Mouse (Mus musculus): Measurements from ENCODE around the gene Npdc1. TPM values are rescaled to one million over a fixed set of nuclear protein-coding genes. Genes with fewer than 3 reads are reported as not detected.
A peak's percentile ranks its signal among the peaks of the same experiment; 100 is the strongest.

Npdc1 gene
- polyA plus RNA-seq, 1 experiment from 2014 or later, result 43.9 TPM

DNA sequence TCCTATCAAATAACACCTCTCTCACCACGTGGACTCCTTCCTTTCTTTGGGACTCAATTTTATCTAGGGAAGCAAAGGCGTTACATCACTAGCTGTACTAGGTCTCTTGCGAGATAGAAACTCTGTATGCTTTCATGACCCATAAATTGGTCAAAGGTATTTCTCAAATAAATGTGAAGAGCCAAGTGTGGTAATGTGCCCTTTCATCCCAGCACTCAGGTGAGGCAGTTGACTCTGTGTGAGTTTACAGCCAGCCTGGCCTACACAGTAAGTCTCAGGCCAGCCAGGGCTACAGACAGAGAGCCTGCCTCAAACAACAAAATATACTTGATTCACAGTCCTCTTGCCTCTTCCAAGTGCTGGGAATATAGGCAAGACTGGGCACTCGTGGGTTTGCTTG, 39.3 kb upstream of the Npdc1 start:
- no peak for DNase-seq (ENCODE audit: low spot score)
- H3K9ac ChIP-seq (ENCODE audit: low read depth, low read length), result no peak overlapping the region
- peaks cover 15% of the 10 kb centered on the region for H3K4me1 ChIP-seq (replicated peaks; ENCODE audit: insufficient read depth, low read length)

DNA sequence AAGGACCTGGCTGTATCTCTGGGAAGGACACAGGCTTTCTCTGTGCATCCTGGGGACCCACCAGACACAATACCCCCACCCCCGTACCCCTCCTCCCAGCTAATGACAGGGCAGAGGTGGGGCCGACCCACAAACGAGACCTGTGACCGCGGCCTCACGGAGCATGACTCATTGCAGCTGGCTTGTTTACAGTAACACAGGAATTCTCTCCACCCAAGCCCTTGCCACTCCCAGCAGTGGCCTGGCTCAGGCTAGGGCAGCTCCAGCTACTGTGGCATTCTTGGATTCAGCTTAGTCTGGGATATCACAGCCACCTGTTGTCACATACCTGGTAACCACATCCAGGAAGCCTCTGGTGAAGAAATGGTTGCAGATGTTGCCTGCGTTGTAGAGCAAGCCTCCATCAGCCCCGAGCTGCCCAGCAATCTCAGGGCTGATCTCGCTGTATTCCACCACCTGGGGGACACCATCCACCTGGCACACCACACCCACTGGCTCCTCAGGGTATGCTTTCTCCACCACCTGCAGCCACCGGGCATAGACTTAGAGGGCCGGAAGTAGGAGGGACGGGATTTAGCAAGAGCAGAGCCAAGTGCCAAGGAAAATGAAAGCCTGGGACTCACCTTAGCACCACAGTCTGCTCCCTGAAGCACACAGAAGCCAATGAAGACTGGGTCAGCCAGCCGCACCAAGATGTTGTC, 35.5 kb upstream of the Npdc1 start:
- Histone ChIP-seq H3K9ac (ENCODE audit: low read depth, low read length) (no peak overlapping the region), H3K9me3 (replicated peaks; ENCODE audit: low read length) (no peaks in the 10 kb centered on the region), H3K4me1 (replicated peaks; ENCODE audit: insufficient read depth, low read length) (peaks cover 6% of the 10 kb centered on the region; the same call in 1 of the 2 replicates), H3K27me3 (ENCODE audit: insufficient read depth, low read length) (no peaks in the 10 kb centered on the region), H3K36me3 (ENCODE audit: insufficient read depth, low read length) (peaks cover 4% of the 10 kb centered on the region; the same call in 1 of the 2 replicates), H3K27ac (no peak overlapping the region), H3K4me2 (ENCODE audit: low read length) (peak overlapping the region; percentile 8; the same call in 1 of the 2 replicates), H3K4me3 (replicated peaks; ENCODE audit: low read depth, low read length) (no peak overlapping the region)
- 0 out of 2 replicates have a peak, but pooled peaks have one; percentile 35 for ATAC-seq (replicated peaks; ENCODE audit: low FRiP score, low read depth)
- DNase-seq (ENCODE audit: low spot score), result peak; percentile 39
- TF ChIP-seq CTCF (IDR thresholded peaks at IDR 0.05; ENCODE audit: low read depth), result no peak
- WGBS, result 51% methylated on average over 13 of the region's 13 CpGs

More for the DNA sequence above, 39.3 kb upstream of the Npdc1 start:
- Histone ChIP-seq H3K27me3 (ENCODE audit: insufficient read depth, low read length) (no peaks in the 10 kb centered on the region), H3K4me2 (ENCODE audit: low read length) (no peak overlapping the region), H3K27ac (no peak overlapping the region), H3K9me3 (replicated peaks; ENCODE audit: low read length) (no peaks in the 10 kb centered on the region), H3K36me3 (ENCODE audit: insufficient read depth, low read length) (peaks cover 4% of the 10 kb centered on the region; the same call in 1 of the 2 replicates), H3K4me3 (replicated peaks; ENCODE audit: low read depth, low read length) (no peak overlapping the region)
- TF ChIP-seq CTCF (IDR thresholded peaks at IDR 0.05; ENCODE audit: low read depth), result no peak
- ATAC-seq (replicated peaks; ENCODE audit: low FRiP score, low read depth), result no peak
- WGBS, result 74% methylated on average over 4 of the region's 4 CpGs

DNA sequence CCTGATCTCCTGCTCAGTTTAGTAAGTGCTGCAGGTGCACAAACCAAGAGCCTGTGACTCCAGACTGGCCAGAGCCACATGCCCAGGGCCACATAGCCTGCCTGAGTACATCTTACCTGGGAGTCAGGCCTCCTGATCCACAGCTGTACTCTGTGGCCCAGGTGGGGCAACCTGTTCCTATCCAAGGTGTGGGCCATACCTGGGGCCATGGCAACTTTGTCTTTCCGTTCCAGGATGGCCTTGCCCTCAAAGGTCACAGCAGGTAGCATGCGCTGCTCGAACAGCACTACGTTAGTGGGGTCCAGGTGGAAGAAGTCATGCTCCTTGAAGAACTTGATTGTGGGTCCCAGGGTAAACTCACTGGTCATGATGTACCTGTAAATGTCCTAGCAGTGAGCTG, 34.8 kb upstream of the Npdc1 start:
- WGBS, result 89% methylated on average over 4 of the region's 4 CpGs
- Histone ChIP-seq H3K4me3 (replicated peaks; ENCODE audit: low read depth, low read length) (peak overlapping the region; percentile 59), H3K9ac (ENCODE audit: low read depth, low read length) (no peak overlapping the region), H3K4me2 (ENCODE audit: low read length) (peak overlapping the region; percentile 89), H3K4me1 (replicated peaks; ENCODE audit: insufficient read depth, low read length) (peaks cover 6% of the 10 kb centered on the region; the same call in 1 of the 2 replicates), H3K27me3 (ENCODE audit: insufficient read depth, low read length) (no peaks in the 10 kb centered on the region), H3K9me3 (replicated peaks; ENCODE audit: low read length) (no peaks in the 10 kb centered on the region), H3K27ac (no peak overlapping the region), H3K36me3 (ENCODE audit: insufficient read depth, low read length) (peaks cover 4% of the 10 kb centered on the region; the same call in 1 of the 2 replicates)
- DNase-seq (ENCODE audit: low spot score) (no peak), ATAC-seq (replicated peaks; ENCODE audit: low FRiP score, low read depth) (no peak)
- no peak for TF ChIP-seq CTCF (IDR thresholded peaks at IDR 0.05; ENCODE audit: low read depth)

DNA sequence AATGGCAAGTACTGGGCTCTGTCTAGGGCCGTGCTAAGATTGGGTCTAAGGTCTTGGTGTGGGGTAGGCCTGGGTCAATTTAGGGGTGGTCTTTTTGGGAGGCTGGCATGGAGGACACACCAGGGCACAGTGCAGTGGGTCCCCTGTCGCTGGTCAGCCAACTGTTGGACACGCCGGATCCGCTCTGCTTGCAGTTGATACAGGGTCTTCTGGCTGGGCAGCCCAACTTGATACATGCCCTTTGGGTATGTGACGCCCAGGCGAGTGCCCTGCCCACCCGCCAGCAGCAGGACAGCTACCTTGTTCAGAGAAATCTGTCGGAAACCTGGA, 34.4 kb upstream of the Npdc1 start:
- no peak for ATAC-seq (replicated peaks; ENCODE audit: low FRiP score, low read depth)
- H3K36me3 ChIP-seq (ENCODE audit: insufficient read depth, low read length), result peaks cover 4% of the 10 kb centered on the region; the same call in 1 of the 2 replicates
- H3K9ac ChIP-seq (ENCODE audit: low read depth, low read length), result peak overlapping the region; percentile 63
- TF ChIP-seq CTCF (IDR thresholded peaks at IDR 0.05; ENCODE audit: low read depth), result no peak
- H3K9me3 ChIP-seq (replicated peaks; ENCODE audit: low read length), result no peaks in the 10 kb centered on the region
- WGBS, result 34% methylated on average over 9 of the region's 9 CpGs
- peak overlapping the region; percentile 43; the same call in 1 of the 2 replicates for H3K27ac ChIP-seq
- peak overlapping the region; percentile 59 for H3K4me3 ChIP-seq (replicated peaks; ENCODE audit: low read depth, low read length)
- H3K4me2 ChIP-seq (ENCODE audit: low read length), result peak overlapping the region; percentile 89
- no peaks in the 10 kb centered on the region for H3K27me3 ChIP-seq (ENCODE audit: insufficient read depth, low read length)
- H3K4me1 ChIP-seq (replicated peaks; ENCODE audit: insufficient read depth, low read length), result peaks cover 6% of the 10 kb centered on the region; the same call in 1 of the 2 replicates
- no peak for DNase-seq (ENCODE audit: low spot score)

DNA sequence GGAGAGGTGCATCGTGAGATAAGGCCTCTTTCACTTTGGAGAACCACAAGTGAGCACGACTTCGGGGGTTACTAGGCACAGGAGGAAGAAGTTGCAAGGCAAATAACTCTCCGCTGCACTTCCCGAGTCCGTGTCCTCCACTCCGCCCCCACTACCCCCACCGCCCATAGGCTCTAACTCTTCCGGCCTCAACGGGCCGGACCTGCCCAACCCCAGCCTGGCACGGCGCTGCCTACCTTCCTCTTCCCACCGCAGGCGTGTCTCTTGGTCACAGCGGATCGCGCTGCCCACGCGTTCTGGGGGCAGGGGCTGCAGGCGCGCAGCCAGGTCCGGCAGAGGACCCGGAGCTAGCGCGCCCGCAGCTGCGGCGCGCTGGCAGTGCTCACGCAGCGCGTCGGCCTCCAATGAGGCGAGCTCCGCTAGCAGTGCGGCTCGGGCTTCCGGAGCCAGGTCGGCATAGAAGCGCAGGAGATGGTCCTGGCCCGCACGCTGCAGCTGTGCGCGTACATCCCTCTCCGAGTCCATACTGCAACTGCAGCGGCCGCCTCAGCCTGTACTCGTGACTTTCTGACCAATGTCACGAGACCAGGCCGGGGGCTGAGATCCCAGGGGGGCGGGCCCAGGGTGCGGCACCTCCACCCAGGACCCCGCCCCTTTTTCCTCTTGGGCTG, 33.9 kb upstream of the Npdc1 start, which contains the start of gene Uap1l1:
Uap1l1 (minus strand) TSS at position 592 of the 671 bp plus-strand sequence.
- Histone ChIP-seq H3K4me1 (replicated peaks; ENCODE audit: insufficient read depth, low read length) (peaks cover 6% of the 10 kb centered on the region; the same call in 1 of the 2 replicates), H3K27me3 (ENCODE audit: insufficient read depth, low read length) (no peaks in the 10 kb centered on the region), H3K36me3 (ENCODE audit: insufficient read depth, low read length) (peaks cover 4% of the 10 kb centered on the region; the same call in 1 of the 2 replicates), H3K4me3 (replicated peaks; ENCODE audit: low read depth, low read length) (peak within 1 kb of the TSS; percentile 59), H3K4me2 (ENCODE audit: low read length) (peak within 1 kb of the TSS; percentile 89), H3K9me3 (replicated peaks; ENCODE audit: low read length) (no peaks in the 10 kb centered on the region), H3K9ac (ENCODE audit: low read depth, low read length) (peak within 1 kb of the TSS; percentile 63), H3K27ac (peak within 1 kb of the TSS; percentile 43; the same call in 1 of the 2 replicates)
- ATAC-seq (replicated peaks; ENCODE audit: low FRiP score, low read depth), result peak; percentile 87
- DNase-seq (ENCODE audit: low spot score), result peak; percentile 94
- WGBS, result under 1% methylated on average over 51 of the region's 54 CpGs
- TF ChIP-seq CTCF (IDR thresholded peaks at IDR 0.05; ENCODE audit: low read depth), result no peak

DNA sequence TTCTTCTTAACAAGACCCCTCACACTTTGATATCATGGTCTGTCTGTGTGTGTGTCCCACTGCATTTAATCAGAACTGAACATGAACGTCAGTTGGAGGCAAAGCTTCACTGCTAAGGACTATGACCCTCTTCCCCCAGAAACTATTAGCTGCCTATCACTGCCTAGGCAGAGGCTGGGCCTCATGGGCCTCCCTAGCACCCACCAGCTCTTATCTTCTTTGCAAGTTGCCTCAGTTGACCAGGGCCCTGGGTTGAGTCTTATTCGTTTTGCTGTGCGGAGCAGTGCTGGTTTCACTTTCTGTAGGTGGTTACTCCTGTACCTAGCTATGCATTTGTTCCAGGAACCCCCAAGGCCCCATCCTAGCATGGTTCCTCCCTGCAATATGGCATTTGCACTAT, 29.2 kb upstream of the Npdc1 start:
- no peak overlapping the region for H3K4me3 ChIP-seq (replicated peaks; ENCODE audit: low read depth, low read length)
- WGBS, result 94% methylated on average over 3 of the region's 3 CpGs
- no peaks in the 10 kb centered on the region for H3K9me3 ChIP-seq (replicated peaks; ENCODE audit: low read length)
- no peak overlapping the region for H3K4me2 ChIP-seq (ENCODE audit: low read length)
- H3K9ac ChIP-seq (ENCODE audit: low read depth, low read length), result no peak overlapping the region
- H3K27ac ChIP-seq, result no peak overlapping the region
- no peak for TF ChIP-seq CTCF (IDR thresholded peaks at IDR 0.05; ENCODE audit: low read depth)
- H3K36me3 ChIP-seq (ENCODE audit: insufficient read depth, low read length), result no peaks in the 10 kb centered on the region
- DNase-seq (ENCODE audit: low spot score), result no peak
- H3K4me1 ChIP-seq (replicated peaks; ENCODE audit: insufficient read depth, low read length), result peaks cover 12% of the 10 kb centered on the region
- H3K27me3 ChIP-seq (ENCODE audit: insufficient read depth, low read length), result no peaks in the 10 kb centered on the region
- no peak for ATAC-seq (replicated peaks; ENCODE audit: low FRiP score, low read depth)
